Mouse (Mus musculus): ENCODE data around the gene Tbk1.

GRCm38 (mm10) chr10:121585791-121586642 is 570 bp downstream of the Tbk1 start:
- TF ChIP-seq CTCF (IDR thresholded peaks at IDR 0.05; ENCODE audit: low read depth) (no peak), EP300 (IDR thresholded peaks at IDR 0.05; ENCODE audit: low read depth) (no peak)

All from liver, postnatal 0 days (tissue).